Mouse (Mus musculus) CD4-positive, CD25-positive, alpha-beta regulatory T cell (primary cell): ENCODE results near the gene Gm5134. TPM values are rescaled to one million over a fixed set of nuclear protein-coding genes. Genes with fewer than 3 reads are reported as not detected.

Experiments used
- polyA plus RNA-seq: library from polyadenylated mRNA; unstranded; fragments of 100-300 nt; shearing (Covaris generic); gene quantifications from one replicate; pipeline ENCODE4 v1.2.1, GENCODE M21; 2017

Gene Gm5134
- 1.8 TPM for polyA plus RNA-seq

DNA sequence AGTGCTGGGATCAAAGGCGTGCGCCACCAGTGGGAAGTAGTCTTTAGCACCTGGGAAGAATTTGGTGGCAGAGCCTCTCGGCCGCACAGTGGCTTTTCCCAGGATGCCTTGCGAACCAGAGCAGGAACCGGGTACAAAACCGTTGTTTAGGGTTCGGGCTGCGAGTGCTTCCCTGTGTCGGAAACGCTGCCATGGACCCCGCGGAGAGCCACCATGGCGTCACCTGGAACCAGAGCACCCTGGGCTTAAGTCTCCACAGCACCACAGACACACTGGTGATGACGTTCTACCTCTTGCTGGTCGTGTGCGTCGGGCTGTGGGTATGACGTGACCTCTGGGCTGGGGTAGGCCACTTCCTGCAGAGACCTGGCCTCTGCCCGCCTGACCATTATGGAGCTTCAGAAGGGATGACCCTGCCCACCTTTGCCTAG lies at the start of gene Gm5134:
Gene Gm5134, plus strand, starts transcription at position 134 of the 431 bp plus-strand sequence.

DNA sequence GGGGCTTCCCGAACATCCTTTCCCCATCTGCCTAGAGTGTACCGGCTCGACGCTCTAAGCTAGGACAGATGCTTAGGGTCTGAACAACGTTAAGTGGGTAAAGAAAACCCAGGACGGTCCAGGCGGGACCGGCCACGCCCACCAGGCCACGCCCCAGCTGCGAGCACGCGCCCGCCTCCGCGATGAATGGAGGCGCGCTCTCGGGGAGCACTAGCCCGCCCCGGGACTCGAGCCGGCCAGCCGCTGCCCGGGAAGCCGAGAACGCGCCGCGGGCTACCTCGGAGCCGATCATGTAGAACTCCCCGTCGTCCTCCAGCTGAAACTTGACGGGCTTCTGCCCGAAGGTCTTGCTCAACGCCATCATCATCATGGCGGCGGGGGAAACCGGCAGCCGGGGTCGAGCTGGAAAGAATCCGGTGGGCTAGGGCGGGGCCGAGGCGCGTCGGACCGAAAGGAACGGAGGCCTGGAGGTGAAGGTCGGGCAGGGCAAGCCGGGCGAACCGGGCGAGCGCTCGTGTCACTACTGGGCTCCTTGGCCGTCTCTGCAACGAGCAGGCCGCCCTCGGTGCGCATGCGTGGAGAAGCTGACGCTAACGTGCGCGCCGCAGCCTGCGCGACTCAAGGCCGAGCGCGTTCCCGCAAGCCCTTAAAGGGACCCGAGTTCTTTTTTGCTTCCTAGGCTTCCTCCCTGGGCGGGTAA lies 33.1 kb upstream of the Gm5134 start, which contains the start of gene Smarcb1:
Gene Smarcb1, minus strand, starts transcription at position 592 of the 700 bp plus-strand sequence.

GRCm38 (mm10) chr10:75932891-75933290 lies 21.4 kb upstream of the Gm5134 start, which contains the start of gene Chchd10:
Gene Chchd10, plus strand, starts transcription at chr10:75933130.

DNA sequence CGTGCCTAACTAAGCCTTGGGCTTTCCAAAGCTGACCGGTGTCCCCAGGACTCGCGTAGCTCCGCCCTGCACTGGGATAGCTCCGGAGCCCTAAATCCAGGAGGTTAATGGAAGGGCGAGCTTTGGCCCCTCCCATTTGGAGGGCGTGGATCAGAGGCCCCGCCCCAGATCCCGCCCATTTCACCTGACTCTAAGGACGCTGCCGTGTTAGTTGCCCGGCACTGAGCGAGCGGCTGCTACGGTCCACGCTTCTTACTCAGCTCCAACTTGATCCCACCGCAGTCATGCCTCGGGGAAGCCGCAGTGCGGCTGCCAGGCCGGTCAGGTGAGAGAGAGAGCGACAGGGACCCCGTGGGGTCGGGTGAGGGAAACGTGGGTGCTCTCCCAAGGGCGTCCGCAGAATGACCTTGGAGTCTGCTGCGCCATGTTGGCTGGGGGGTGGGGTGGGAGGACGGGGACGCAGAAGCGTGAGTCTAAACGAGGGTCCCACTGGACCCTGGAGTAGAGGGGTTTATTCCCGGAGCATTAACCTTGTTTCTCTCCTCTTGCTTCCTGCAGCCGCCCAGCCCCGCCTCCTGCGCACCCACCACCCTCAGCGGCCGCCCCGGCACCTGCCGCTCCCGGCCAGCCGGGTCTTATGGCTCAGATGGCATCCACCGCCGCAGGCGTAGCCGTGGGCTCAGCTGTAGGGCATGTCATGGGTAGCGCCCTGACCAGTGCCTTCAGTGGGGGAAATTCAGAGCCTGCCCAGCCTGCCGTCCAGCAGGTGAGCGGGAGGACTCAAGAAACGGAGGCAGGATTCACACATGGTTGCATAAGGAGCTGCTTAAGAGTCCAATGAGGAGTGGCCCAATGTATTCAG lies 18.4 kb upstream of the Gm5134 start, which contains the start of gene Mmp11:
Gene Mmp11, minus strand, starts transcription at position 817 of the 862 bp plus-strand sequence.

DNA sequence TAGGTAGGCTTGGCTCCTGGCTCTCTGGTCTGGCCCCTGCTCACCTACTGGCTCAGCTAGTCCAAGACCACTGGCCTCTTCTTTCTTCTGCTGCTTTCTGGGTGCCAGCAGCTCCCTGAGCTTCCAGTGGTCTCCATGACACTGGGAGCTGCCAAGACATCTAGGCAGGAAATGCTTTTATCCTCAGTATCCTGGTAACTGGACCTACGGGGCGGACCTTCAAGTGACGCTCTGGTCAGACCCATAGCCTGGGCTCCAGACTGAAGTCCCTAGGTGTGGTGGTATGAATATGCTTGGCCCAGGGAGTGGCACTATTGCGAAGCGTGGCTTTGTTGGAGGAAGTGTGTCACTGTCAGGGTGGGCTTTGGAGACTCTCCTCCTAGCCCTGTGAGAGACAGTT lies 13.8 kb upstream of the Gm5134 start, which contains the start of gene Gm867:
Gene Gm867, minus strand, starts transcription at position 153 of the 400 bp plus-strand sequence.

GRCm38 (mm10) chr10:75942736-75943477 lies 11.4 kb upstream of the Gm5134 start, which contains the start of gene Vpreb3:
Gene Vpreb3, plus strand, starts transcription at chr10:75943057.

GRCm38 (mm10) chr10:76032402-76033118 lies 78.2 kb downstream of the Gm5134 start, which contains the start of gene Zfp280b:
Gene Zfp280b, plus strand, starts transcription at chr10:76032650.

Other genes with a start within 250 kb of the Gm5134 start
- gene Cabin1, start 190.2 kb upstream of the Gm5134 start, polyA plus RNA-seq = 52.2 TPM
- 61.6 TPM for gene Ddt, start 181.1 kb upstream of the Gm5134 start, polyA plus RNA-seq
- not detected for gene Gm20441, start 173.6 kb upstream of the Gm5134 start, polyA plus RNA-seq
- 4.6 TPM for gene Gstt3, start 173.1 kb upstream of the Gm5134 start, polyA plus RNA-seq
- gene Gstt1, start 155.9 kb upstream of the Gm5134 start, polyA plus RNA-seq = 0.17 TPM
- not detected for gene Gstt4, start 132.0 kb upstream of the Gm5134 start, polyA plus RNA-seq
- 48.5 TPM for gene Gstt2, start 117.1 kb upstream of the Gm5134 start, polyA plus RNA-seq
- gene Mif, start 94.3 kb upstream of the Gm5134 start, polyA plus RNA-seq = 582 TPM
- gene Derl3, start 61.1 kb upstream of the Gm5134 start, polyA plus RNA-seq = 2.9 TPM
- gene Smarcb1, start 32.9 kb upstream of the Gm5134 start, polyA plus RNA-seq = 110 TPM
- 195 TPM for gene Chchd10, start 21.4 kb upstream of the Gm5134 start, polyA plus RNA-seq
- 17.6 TPM for gene Mmp11, start 18.0 kb upstream of the Gm5134 start, polyA plus RNA-seq
- 0.19 TPM for gene Gm867, start 13.8 kb upstream of the Gm5134 start, polyA plus RNA-seq
- 1.1 TPM for gene Vpreb3, start 11.5 kb upstream of the Gm5134 start, polyA plus RNA-seq
- 39.0 TPM for gene Zfp280b, start 78.1 kb downstream of the Gm5134 start, polyA plus RNA-seq
- gene Slc5a4b, start 156.4 kb downstream of the Gm5134 start, polyA plus RNA-seq = not detected
- gene Slc5a4a, start 192.9 kb downstream of the Gm5134 start, polyA plus RNA-seq = not detected